Mouse (Mus musculus) monocyte, adult 5-6 weeks (primary cell): Measurements from ENCODE around the gene Ctsf. TPM values are rescaled to one million over a fixed set of nuclear protein-coding genes. Genes with fewer than 3 reads are reported as not detected.
"Not testable (repeated sequence)": the region's sequence is repeated elsewhere in the genome, so short reads cannot be mapped to it uniquely, and the experiment has no call there.

Experiments used
- ATAC-seq: fragments of 153-309, 156-312 bp; replicated peaks from 2 replicates; pipeline ENCODE4 v1.8.0; 2017; ENCODE audit warnings: mild to moderate bottlenecking; ENCODE audit not compliant: low TSS enrichment, insufficient number of reproducible peaks, severe bottlenecking, poor library complexity, low FRiP score
- total RNA-seq: library from RNA; stranded (forward); fragments of 200-1000, 200-491, 200-594 nt; gene quantifications from 3 replicates; pipeline ENCODE4 v1.2.3, GENCODE M21; 2017

Ctsf gene
- 0.39 TPM in 1 of 3 replicates, not detected in the others for total RNA-seq

GRCm38 (mm10) chr19:4854552-4855469 lies at the start of gene Ctsf:
Gene Ctsf (plus strand): TSS chr19:4855130.
- ATAC-seq = no peak

- ATAC-seq = no peak
Measured at GRCm38 (mm10) chr19:4810309-4810708, 44.6 kb upstream of the Ctsf start.

- no peak for ATAC-seq
Measured at GRCm38 (mm10) chr19:4810746-4811062, 44.2 kb upstream of the Ctsf start.

GRCm38 (mm10) chr19:4811063-4811908 lies 43.6 kb upstream of the Ctsf start, which contains the start of the genes Gm21992 and Rbm14:
Gene Gm21992 (minus strand): TSS chr19:4811612.
Gene Rbm14 (minus strand): TSS chr19:4811634.
- ATAC-seq = peak; percentile 99

- no peak for ATAC-seq
Measured at GRCm38 (mm10) chr19:4811909-4812242, 43.1 kb upstream of the Ctsf start.

- ATAC-seq = not testable (repeated sequence)
Measured at GRCm38 (mm10) chr19:4812334-4812949, 42.5 kb upstream of the Ctsf start.

- ATAC-seq = no peak
Measured at GRCm38 (mm10) chr19:4813015-4813414, 41.9 kb upstream of the Ctsf start.

- no peak for ATAC-seq
Measured at GRCm38 (mm10) chr19:4817182-4817835, 37.6 kb upstream of the Ctsf start.

- ATAC-seq = no peak
Measured at GRCm38 (mm10) chr19:4820678-4821303, 34.1 kb upstream of the Ctsf start.

- no peak for ATAC-seq
Measured at GRCm38 (mm10) chr19:4828444-4829114, 26.4 kb upstream of the Ctsf start.

- ATAC-seq = no peak
Measured at GRCm38 (mm10) chr19:4829156-4829555, 25.8 kb upstream of the Ctsf start.

- no peak for ATAC-seq
Measured at GRCm38 (mm10) chr19:4833977-4834376, 21.0 kb upstream of the Ctsf start.

GRCm38 (mm10) chr19:4836096-4836495 lies 18.8 kb upstream of the Ctsf start:
- ATAC-seq = no peak

GRCm38 (mm10) chr19:4837049-4837448 lies 17.9 kb upstream of the Ctsf start:
- ATAC-seq = no peak

GRCm38 (mm10) chr19:4838526-4839140 lies 16.3 kb upstream of the Ctsf start:
- ATAC-seq = no peak

GRCm38 (mm10) chr19:4839149-4839548 lies 15.8 kb upstream of the Ctsf start, which contains the start of the genes Ccs and Ccdc87:
Gene Ccs (minus strand): TSS chr19:4839332.
Gene Ccdc87 (plus strand): TSS chr19:4839366.
- peak; percentile 100 for ATAC-seq

GRCm38 (mm10) chr19:4840848-4841247 lies 14.1 kb upstream of the Ctsf start:
- ATAC-seq = no peak
